8 mouse cellular contexts compared by ENCODE assay signal in the genomic region with DNA sequence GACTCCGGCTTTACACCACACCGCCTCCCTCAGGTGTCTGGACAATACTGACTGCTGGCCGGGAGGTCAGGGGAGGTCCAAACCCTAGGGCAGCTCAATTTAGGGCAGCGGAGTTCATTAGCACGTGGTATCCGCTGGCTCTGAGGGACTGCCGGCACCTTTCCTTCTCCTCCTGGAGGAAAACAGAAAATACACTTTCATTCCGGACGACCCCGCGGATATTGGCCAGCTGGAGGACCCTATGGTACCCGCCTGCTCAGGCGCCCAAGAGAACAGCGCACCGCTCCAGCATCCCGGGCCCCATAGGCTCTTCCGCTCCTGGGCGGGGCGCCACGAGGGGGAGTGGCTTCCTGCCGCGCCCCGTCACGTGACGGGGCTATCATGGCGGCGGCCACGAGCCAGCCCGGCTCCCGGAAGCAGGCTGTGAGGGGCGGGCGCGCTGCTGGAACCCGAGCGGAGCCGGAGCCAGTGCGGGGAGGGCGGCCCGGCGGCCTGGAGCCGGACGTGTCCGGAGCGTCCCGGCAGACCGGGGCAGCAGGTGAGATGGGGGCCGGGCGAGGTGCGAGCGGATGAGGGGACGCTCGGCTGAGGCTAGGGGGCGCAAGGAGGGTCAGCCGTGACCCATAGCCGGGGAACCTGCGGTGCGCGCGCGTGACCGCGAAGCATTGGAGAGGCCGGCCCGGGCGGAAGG. TPM values are rescaled to one million over a fixed set of nuclear protein-coding genes. Genes with fewer than 3 reads are reported as not detected.
A peak's percentile ranks its signal among the peaks of the same experiment; 100 is the strongest.
DNase-seq lines count a peak whose midpoint lies in the region; ATAC-seq and TF ChIP-seq lines count a peak whose summit lies in the region.

A gene (plus strand): TSS at position 363 of the 691 bp plus-strand sequence.

- peak within 1 kb of the TSS; percentile 87 for H3K27ac ChIP-seq in lung, embryonic 16.5 days (ENCODE audit: low read length)
- no peak within 1 kb of the TSS for H3K27ac ChIP-seq in thymus, adult 2 months (ENCODE audit: control insufficient read depth, insufficient read depth, low read length)

- H3K9me3 ChIP-seq in lung, embryonic 16.5 days (ENCODE audit: control insufficient read depth, low read length): no peaks in the 10 kb centered on the region

- H3K4me2 ChIP-seq in lung, embryonic 16.5 days (ENCODE audit: low read depth, low read length): peak within 1 kb of the TSS; percentile 88

- TF ChIP-seq POLR2A in thymus, adult 2 months (IDR thresholded peaks at IDR 0.05; ENCODE audit: control insufficient read depth, extremely low read depth, insufficient read depth, low read length, poor library complexity): peak; percentile 84

- under 1% methylated on average over 60 of the region's 65 CpGs for WGBS in lung, embryonic 16.5 days
- WGBS in thymus, adult 2 months: under 1% methylated on average over 65 of the region's 65 CpGs

- H3K4me3 ChIP-seq in lung, embryonic 16.5 days (ENCODE audit: low read length): peak within 1 kb of the TSS; percentile 77
- peak within 1 kb of the TSS; percentile 88 for H3K4me3 ChIP-seq in thymus, adult 2 months (ENCODE audit: control insufficient read depth, insufficient read depth, low read length)

- peaks cover 13% of the 10 kb centered on the region for H3K4me1 ChIP-seq in lung, embryonic 16.5 days (replicated peaks; ENCODE audit: control insufficient read depth, insufficient read depth, low read length)
- H3K4me1 ChIP-seq in thymus, adult 2 months (replicated peaks; ENCODE audit: control insufficient read depth, insufficient read depth, low read length): peaks cover 14% of the 10 kb centered on the region

- peak; percentile 97 for DNase-seq in Muller cell, postnatal 12 days (ENCODE audit: inconsistent ontology term)
- DNase-seq in cerebellum, adult 9-10 months: peak; percentile 85
- peak; percentile 56 for DNase-seq in layer of hippocampus, adult 9-10 months (ENCODE audit: low spot score)
- peak; percentile 77 for DNase-seq in ovary, adult 18-20 months (ENCODE audit: low spot score)
- peak; percentile 83 for DNase-seq in thymus, adult 2 months

- peak; percentile 92 for ATAC-seq in frontal cortex, adult (ENCODE audit: low TSS enrichment)
- ATAC-seq in hematopoietic stem cell, adult 5-6 weeks (replicated peaks in 1 of 2; ENCODE audit: insufficient read depth in 1 of 2, low FRiP score in 2 of 2, low TSS enrichment in 1 of 2, low read depth in 1 of 2, poor library complexity in 2 of 2, severe bottlenecking in 2 of 2): peak; percentile 88 to 94
- ATAC-seq in lung, embryonic 16.5 days (ENCODE audit: low read depth): peak; percentile 97

- peak; percentile 50; the same call in 1 of the 2 replicates for TF ChIP-seq CTCF in thymus, adult 2 months (IDR thresholded peaks at IDR 0.05; ENCODE audit: borderline replicate concordance, control insufficient read depth, extremely low read depth, insufficient read depth, low read length, poor library complexity)

- H3K9ac ChIP-seq in lung, embryonic 16.5 days (ENCODE audit: low read length): peak within 1 kb of the TSS; percentile 78

- no peaks in the 10 kb centered on the region for H3K27me3 ChIP-seq in lung, embryonic 16.5 days (ENCODE audit: control insufficient read depth, insufficient read depth, low read depth, low read length)
- no peaks in the 10 kb centered on the region for H3K27me3 ChIP-seq in thymus, adult 2 months (ENCODE audit: control insufficient read depth, insufficient read depth, low read length)

- H3K36me3 ChIP-seq in lung, embryonic 16.5 days (ENCODE audit: control insufficient read depth, insufficient read depth, low read length): peaks cover 5% of the 10 kb centered on the region
- H3K36me3 ChIP-seq in thymus, adult 2 months (ENCODE audit: control insufficient read depth, insufficient read depth, low read length): 0 out of 2 replicates have a peak, but pooled peaks cover 5% of the 10 kb centered on the region

RNA-seq across cellular contexts. Expression of the gene that starts here (rescaled TPM):
- 11.5 and 19.4 TPM in 2 replicates for total RNA-seq in hematopoietic stem cell, adult 5-6 weeks (2017)
- polyA plus RNA-seq in lung, embryonic 16.5 days (2015; fragmentation: Nextera tagmentation; extraction: Ambion mirVana): 58.3 and 61.1 TPM in 2 replicates
- polyA plus RNA-seq in thymus, adult 2 months (2012; rRNA removed): 87.9 and 92.5 TPM in 2 replicates
